Mouse (Mus musculus) frontal cortex, postnatal 36 days (tissue): ENCODE results near the gene Cacng3.

Experiments used
- DNase-seq, 2 experiments: peaks; one replicate each; pipeline ENCODE4 v3.0.0; 2022; ENCODE audit warnings: low spot score in 2 of 2

Gene Cacng3

DNA sequence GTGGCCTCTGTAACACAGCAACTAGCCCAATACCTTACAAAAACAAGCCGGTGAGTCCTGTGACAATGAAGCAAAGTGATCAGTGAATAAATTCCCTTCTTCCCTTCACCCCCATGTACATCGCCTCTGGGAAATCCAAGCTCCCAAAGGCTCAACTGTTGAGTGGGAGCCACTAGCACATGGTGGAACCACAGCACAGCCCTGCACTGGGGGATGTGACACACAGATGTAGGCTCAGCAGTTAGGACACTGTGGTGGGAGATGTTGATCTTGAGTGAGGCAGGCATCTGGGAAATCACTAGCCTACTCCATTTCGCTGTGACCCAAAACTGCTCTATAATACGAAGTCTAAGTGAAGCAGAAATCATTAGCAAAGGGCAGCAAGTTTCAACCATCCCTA, 48.2 kb downstream of the Cacng3 start:
- peak; percentile 48 to 58 for DNase-seq

DNA sequence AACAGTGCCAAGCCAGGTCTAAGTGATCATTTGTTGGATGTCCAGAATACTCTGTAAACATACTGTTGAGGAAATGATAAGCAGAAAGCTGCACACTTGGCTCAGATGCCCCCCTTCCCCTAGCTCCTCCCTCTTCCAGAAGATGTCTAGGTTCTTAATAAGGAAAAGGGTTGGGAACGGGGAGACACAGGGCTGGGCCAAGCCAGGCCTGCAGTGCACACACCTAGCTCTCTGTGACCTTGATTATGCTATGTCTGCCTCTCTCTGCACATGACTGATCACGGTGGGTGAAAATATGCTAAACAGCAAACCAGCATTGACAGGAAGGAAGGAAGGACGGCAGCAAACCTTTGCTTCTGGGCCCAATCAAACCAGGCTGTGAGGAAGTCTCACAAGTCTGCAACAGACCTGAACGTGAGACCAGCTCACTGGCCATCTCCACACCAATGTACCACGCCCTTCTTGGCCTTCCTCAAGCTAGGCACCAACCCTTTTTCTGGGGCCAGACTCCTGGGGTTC, 53.1 kb downstream of the Cacng3 start:
- no peak for DNase-seq

- DNase-seq: peak in 1 of 2 experiments; percentile 49
Measured at GRCm38 (mm10) chr7:122726376-122726775, 56.1 kb downstream of the Cacng3 start.

DNA sequence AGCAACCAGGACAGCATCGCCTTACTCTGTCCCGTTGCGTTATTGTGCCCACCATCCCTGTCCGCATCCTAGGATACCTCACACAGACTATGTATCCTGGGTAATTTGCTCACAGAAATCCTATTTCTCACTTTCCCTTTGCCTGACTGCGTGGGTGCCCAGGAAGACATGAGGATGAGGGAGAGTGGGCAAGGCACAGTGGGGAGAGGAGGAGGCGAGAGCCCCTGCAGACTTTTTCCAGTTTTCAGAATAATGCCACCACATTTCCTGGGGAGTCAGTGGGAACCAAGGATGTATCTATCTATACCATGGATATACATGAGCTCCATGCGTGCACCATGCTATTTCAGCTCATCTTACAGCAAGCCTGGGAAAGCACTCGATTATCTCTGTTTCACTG, 57.9 kb downstream of the Cacng3 start:
- DNase-seq: peak; percentile 53 to 57

DNA sequence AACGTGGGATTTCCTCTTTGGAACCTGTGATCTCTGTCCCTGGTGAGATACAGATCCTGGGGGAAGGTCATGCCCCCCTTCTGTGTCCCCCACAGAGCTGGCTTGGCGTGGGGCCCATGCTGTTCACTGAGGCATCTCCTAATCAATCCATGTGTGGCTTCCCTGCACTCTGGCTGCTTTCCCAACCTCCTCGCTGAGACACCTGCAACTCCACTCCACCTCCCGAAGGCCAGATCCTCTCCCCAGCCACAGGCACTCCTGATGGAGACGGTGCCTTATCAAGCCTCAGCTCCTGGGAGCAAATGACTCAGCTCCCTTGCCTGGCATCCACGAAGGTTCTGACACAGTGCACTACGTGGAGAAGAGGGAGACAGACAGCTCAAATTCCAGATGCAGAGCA, 58.6 kb downstream of the Cacng3 start:
- no peak for DNase-seq

DNA sequence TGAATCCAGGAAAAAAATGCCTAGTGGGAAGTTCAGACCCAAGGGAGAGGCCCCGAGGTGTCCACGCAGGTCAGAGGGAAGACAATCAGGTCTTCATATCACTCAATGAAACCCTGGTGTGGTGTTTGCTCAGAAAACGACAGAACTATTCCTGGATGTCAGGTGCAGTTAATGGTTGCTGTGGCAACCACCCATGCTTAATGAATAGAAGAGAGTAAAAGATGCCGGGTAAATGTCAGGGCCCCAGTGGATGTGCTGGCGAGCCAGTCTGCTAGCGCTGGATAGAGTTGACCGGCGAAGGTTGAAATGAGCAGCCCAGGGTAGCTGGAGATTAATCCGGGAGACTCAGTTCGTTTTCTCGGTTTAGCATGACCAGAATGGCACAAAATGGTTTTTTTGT, 65.0 kb downstream of the Cacng3 start:
- no peak for DNase-seq

- DNase-seq: no peak
Measured at GRCm38 (mm10) chr7:122738541-122738940, 68.2 kb downstream of the Cacng3 start.

DNA sequence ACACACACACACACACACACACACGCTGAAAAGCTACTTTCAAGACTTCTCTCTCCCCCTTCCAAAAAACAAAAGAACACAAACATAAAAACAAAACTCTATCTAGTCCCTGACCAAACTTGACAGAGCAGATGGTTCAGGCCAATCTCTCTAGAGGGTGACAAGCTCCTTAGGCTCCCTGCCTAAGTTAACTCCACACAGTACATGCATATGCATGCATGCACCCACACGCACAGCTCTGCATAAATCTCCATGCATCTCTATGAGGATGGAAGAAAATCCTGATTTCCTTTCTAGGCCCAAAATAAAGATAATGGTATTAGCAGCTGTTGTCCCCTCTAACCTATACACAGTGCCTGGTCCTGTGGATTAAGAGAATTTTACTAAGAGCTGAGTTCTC, 70.4 kb downstream of the Cacng3 start:
- no peak for DNase-seq

DNA sequence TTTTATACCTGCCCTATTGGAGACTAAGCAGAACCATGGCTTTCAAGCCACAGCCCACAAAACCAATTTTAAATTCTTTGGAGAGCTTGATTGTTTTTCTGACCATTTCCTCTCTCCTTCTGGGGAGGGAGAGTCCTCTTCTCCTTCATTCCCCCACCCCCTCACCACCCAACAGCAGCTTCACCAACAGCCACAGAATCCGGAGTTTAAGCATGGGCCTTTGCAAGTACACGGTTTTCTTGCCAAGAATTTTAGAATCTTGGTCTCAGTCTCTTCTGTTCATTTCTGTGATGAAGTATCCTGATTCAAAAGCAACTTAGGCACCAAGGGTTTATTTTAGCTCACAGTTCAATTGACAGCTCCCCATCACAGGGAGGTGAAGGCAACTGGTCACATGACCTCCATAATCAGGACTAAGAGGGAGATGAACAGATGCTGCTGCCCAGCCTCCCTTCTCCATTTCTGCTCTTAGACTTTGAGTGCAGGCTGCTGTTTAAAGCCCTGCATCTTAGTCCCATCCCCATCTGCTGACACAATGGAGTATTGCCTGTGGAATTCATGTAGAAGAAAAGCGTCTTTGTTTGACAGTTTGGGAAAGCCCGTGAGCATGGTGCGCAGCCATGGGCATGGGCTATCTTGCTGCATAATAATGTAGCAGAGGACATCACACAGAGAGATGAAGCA, 85.8 kb downstream of the Cacng3 start:
- DNase-seq: peak; percentile 24 to 46

GRCm38 (mm10) chr7:122758645-122759044, 88.4 kb downstream of the Cacng3 start:
- no peak for DNase-seq

DNA sequence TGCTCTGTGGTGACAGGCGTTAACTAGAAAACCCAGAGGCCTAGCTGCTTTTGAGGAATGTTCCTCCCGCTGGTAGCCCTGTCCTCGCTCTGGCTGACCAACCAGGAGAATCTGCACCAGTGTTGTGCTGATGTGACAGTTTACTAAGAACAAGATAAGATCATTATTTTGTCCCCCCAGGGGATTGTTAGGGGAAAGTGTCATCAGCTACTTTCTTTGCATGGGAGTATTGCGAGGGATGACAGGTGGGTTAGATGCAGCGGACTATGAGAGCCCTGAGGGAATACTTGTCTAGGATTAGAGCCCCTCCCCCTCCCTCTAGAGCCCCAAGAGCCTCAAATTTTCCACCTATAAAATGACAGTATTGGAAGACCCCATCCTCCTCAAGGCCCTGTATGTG, 94.2 kb downstream of the Cacng3 start:
- DNase-seq: no peak

DNA sequence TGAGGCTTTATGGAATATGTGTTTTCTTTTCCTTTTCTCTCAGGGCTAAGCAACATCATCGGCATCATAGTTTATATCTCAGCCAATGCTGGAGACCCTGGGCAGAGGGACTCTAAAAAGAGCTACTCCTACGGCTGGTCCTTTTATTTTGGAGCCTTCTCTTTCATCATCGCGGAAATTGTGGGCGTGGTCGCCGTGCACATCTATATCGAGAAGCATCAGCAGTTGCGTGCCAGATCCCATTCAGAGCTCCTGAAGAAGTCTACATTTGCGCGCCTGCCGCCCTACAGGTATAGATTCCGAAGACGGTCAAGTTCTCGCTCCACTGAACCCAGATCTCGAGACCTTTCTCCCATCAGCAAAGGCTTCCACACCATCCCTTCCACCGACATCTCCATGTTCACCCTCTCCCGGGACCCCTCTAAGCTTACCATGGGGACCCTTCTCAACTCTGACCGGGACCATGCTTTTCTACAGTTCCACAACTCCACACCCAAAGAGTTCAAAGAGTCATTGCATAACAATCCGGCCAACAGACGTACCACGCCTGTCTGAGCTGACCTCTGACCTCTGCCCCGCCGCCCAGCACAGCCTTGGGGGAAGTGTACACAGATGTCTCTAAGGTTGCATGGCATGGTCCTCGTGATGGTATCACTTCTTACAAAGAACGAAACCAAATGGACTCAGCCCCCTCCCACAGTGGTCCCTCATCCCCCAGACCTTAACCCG, 98.2 kb downstream of the Cacng3 start:
- DNase-seq: peak in 1 of 2 experiments; percentile 28

DNA sequence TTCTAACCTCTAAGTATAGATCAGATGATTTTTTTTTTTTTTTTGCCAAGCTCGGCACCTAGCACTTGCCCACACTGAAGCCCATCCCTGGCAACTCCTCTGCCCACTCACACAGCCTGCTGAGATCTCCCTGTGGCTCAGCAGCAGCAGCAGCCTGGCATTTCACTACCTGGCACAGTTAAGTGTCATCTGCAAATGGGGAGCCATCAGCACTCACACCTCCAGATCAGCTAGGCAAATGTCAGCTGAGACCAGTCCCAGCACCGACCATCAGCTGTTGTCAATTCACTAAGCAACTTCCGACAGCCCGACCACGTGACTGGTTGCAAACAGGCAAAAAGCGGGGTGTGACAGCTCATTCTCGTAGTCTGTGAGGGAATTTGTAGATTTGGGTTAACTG, 109.3 kb downstream of the Cacng3 start:
- peak; percentile 60 to 78 for DNase-seq

DNA sequence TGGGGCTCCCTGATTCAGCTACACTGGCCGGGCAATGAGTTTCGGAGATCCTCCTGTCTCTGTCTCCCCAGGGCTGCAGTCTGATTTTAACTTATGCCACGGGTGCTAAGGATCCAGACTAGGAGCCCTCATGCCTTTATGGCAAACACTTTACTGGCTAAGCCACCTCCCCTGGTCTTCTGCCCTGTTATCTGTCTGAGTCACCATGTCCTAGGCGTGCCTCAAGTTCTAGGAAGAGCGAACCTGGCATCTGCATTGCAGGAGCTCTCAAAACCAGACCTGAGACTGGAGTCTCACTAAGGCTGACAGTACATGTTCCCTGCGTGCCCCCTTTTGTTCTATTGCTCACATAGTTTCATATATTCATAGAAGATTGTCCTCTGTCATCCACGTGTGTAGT, 119.6 kb downstream of the Cacng3 start:
- DNase-seq: no peak

- no peak for DNase-seq
Measured at GRCm38 (mm10) chr7:122793655-122794346, 123.5 kb downstream of the Cacng3 start.

DNA sequence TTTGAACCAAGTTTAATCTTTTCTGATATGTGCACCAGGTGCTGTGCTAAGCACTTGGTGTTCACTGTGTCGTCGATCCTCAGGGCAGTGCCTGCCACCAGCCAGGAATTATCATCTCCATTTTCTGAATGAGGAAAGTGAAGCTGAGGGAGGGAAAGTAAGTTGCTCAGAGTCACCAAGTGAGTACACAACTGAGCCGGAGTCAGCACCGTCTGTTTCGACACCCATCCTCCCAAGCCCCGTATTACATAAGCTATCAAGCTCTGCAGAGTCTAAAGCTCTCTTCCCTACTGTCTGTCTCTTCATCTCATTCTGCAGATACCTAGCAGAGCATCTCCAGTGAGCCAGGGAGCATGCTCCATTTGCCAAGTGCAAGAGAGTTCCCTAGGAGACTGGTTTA, 124.8 kb downstream of the Cacng3 start:
- DNase-seq: peak; percentile 49 to 66

DNA sequence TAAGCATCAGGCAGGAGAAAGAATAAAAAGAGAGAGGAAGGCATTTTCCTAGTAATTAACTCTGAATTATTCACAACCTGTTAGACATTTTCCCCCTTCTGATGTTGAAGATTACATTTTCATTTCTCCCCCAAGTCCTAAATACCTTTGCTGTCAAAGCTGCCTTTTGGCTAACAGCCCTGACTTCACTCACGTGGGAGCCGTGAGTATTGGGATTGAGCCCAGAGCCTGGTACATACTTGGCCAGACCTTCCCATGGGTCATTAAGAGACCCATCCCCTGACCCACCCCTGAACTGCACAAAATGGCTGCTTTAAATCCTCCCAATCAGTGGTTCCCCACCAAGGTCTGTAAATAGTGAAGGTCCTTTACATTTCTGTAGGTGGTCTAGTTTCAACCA, 130.5 kb downstream of the Cacng3 start:
- no peak for DNase-seq

- peak; percentile 37 to 51 for DNase-seq
Measured at GRCm38 (mm10) chr7:122803839-122804496, 133.7 kb downstream of the Cacng3 start.

GRCm38 (mm10) chr7:122806531-122806930, 136.2 kb downstream of the Cacng3 start:
- no peak for DNase-seq

GRCm38 (mm10) chr7:122813724-122814123, 143.4 kb downstream of the Cacng3 start:
- no peak for DNase-seq

- DNase-seq: no peak
Measured at GRCm38 (mm10) chr7:122817565-122817964, 147.3 kb downstream of the Cacng3 start.
